Mouse (Mus musculus) ES-Bruce4 (cell line): ENCODE measurements around the gene 6030468B19Rik. TPM values are rescaled to one million over a fixed set of nuclear protein-coding genes. Genes with fewer than 3 reads are reported as not detected.

Experiments
- H3K27ac ChIP-seq: 2 replicates; pipeline ENCODE4 v1.5.1; 2012; ENCODE audit warnings: low read length, inconsistent platforms; ENCODE audit not compliant: insufficient read depth
- H3K27me3 ChIP-seq: 2 replicates; pipeline ENCODE4 v1.6.1; 2012; ENCODE audit warnings: mild to moderate bottlenecking, low read length, inconsistent platforms; ENCODE audit not compliant: control insufficient read depth, poor library complexity, insufficient read depth, severe bottlenecking
- H3K36me3 ChIP-seq: 2 replicates; pipeline ENCODE4 v1.6.1; 2012; ENCODE audit warnings: inconsistent platforms, mild to moderate bottlenecking, low read length, moderate library complexity; ENCODE audit not compliant: control insufficient read depth, poor library complexity, insufficient read depth, severe bottlenecking
- H3K4me1 ChIP-seq: one replicate; pipeline ENCODE4 v1.8.1; 2011; ENCODE audit warnings: low read length; ENCODE audit not compliant: control insufficient read depth, insufficient read depth
- H3K4me3 ChIP-seq: 2 replicates; pipeline ENCODE4 v1.5.1; 2011; ENCODE audit warnings: low read depth, mild to moderate bottlenecking, low read length
- H3K9ac ChIP-seq: 2 replicates; pipeline ENCODE4 v1.6.1; 2012; ENCODE audit warnings: low read depth, mild to moderate bottlenecking, inconsistent platforms; ENCODE audit not compliant: poor library complexity, severe bottlenecking
- H3K9me3 ChIP-seq: replicated peaks from 2 replicates; pipeline ENCODE4 v1.6.1; 2012; ENCODE audit warnings: mild to moderate bottlenecking, low read length, inconsistent platforms; ENCODE audit not compliant: control insufficient read depth, poor library complexity, insufficient read depth, severe bottlenecking
- CTCF ChIP-seq: IDR thresholded peaks from one replicate; pipeline ENCODE4 v1.8.1; 2011; ENCODE audit warnings: low read depth, low read length
- EP300 ChIP-seq: IDR thresholded peaks from 2 replicates; pipeline ENCODE4 v1.6.1; 2011; ENCODE audit warnings: low read depth, low read length; ENCODE audit not compliant: insufficient read depth
- POLR2A ChIP-seq: IDR thresholded peaks from one replicate; pipeline ENCODE4 v1.8.1; 2011; ENCODE audit warnings: low read length; ENCODE audit not compliant: insufficient read depth
- polyA plus RNA-seq: library from polyadenylated mRNA; stranded (reverse); fragments of >200 nt; gene quantifications from 2 replicates; pipeline ENCODE4 v1.2.4, GENCODE M21; 2011; ENCODE audit warnings: low read depth; ENCODE audit not compliant: missing spikeins, insufficient read depth, insufficient read length

Gene 6030468B19Rik
- polyA plus RNA-seq, 1 experiment = not detected

DNA sequence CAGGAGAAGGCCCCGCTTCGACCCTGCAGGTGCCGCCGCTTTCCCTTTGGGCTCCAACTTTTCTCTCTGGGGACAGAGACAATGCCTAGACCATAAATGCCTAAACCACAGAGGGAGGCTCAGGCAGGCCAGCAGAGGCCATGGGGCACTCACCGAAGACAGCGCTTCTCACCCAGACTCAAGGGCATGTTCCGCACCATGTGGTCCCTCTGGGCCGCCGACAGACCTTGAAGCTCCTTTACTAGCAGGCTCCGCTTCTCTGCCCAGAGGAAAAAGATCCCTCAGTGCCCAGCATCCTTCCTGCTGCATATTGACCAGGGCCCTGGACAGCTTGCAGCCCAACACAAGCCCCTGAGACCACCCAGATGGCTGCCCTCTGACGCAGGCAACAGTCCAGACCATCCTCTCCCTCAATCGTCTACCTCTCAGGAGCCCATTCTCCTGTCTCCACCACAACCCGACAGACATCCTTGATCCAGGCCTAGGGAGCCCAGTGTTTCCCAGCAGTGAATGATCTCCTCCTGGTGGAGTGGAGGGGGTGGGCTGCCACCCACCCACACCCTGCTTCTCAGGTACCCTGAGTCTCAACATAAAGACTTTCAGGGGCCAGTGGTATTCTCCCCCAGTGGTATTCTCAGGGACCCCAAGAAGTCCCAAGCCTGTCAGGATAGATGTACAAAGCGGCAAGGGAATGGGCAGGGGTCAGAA is 21.2 kb upstream of the 6030468B19Rik start:
- H3K4me1 ChIP-seq = peaks cover 4% of the 10 kb centered on the region
- H3K9me3 ChIP-seq = no peaks in the 10 kb centered on the region
- TF ChIP-seq CTCF (no peak), POLR2A (no peak), EP300 (no peak)
- H3K9ac ChIP-seq = no peak overlapping the region
- H3K27me3 ChIP-seq = no peaks in the 10 kb centered on the region
- no peaks in the 10 kb centered on the region for H3K36me3 ChIP-seq
- no peak overlapping the region for H3K27ac ChIP-seq
- H3K4me3 ChIP-seq = no peak overlapping the region

GRCm38 (mm10) chr11:117777111-117777510 is 20.3 kb upstream of the 6030468B19Rik start:
- H3K4me1 ChIP-seq = peaks cover 4% of the 10 kb centered on the region
- H3K36me3 ChIP-seq = no peaks in the 10 kb centered on the region
- H3K27ac ChIP-seq = no peak overlapping the region
- no peak overlapping the region for H3K4me3 ChIP-seq
- TF ChIP-seq CTCF (no peak), EP300 (no peak), POLR2A (no peak)
- H3K9ac ChIP-seq = no peak overlapping the region
- no peaks in the 10 kb centered on the region for H3K27me3 ChIP-seq
- no peaks in the 10 kb centered on the region for H3K9me3 ChIP-seq

GRCm38 (mm10) chr11:117778031-117778430 is 19.4 kb upstream of the 6030468B19Rik start:
- no peaks in the 10 kb centered on the region for H3K27me3 ChIP-seq
- H3K27ac ChIP-seq = no peak overlapping the region
- TF ChIP-seq POLR2A = no peak
- no peak for TF ChIP-seq EP300
- no peak for TF ChIP-seq CTCF
- no peak overlapping the region for H3K4me3 ChIP-seq
- no peak overlapping the region for H3K9ac ChIP-seq
- no peaks in the 10 kb centered on the region for H3K36me3 ChIP-seq
- H3K4me1 ChIP-seq = peaks cover 4% of the 10 kb centered on the region
- no peaks in the 10 kb centered on the region for H3K9me3 ChIP-seq

DNA sequence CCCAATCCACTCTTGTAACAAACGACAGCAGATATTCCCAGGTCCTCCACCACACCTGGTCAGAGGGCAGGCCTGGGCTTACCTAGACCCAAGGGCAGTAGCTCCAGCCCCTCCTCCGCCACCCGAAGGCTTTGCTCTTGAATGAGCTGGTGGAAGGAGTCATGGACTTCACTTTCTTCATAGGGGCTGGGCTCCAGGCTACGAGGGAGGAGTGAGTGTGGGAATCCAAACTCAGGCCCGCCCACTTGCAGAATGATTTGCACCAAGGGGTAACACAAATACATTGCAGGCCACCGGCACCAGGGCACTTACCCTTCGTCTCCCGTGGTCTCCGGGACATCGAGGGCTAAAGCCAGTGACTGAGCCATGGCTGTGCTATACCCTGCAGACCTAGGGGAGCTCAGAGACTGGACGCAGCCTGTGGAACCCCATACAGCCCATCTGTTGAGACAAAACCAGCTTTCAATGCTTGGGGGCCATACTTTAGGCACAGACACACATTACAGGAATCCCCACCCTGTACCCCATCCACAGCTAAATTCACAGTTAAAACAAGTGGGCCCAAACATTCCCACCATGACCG is 18.5 kb upstream of the 6030468B19Rik start:
- Histone ChIP-seq H3K9me3 (no peaks in the 10 kb centered on the region), H3K27ac (no peak overlapping the region), H3K27me3 (no peaks in the 10 kb centered on the region), H3K36me3 (no peaks in the 10 kb centered on the region), H3K4me3 (peak overlapping the region; percentile 80; the same call in 1 of the 2 replicates), H3K4me1 (peaks cover 4% of the 10 kb centered on the region), H3K9ac (peak overlapping the region; percentile 57)
- TF ChIP-seq POLR2A (no peak), CTCF (no peak), EP300 (no peak)

GRCm38 (mm10) chr11:117779434-117780198 is 17.8 kb upstream of the 6030468B19Rik start:
- Histone ChIP-seq H3K27me3 (no peaks in the 10 kb centered on the region), H3K9me3 (no peaks in the 10 kb centered on the region), H3K27ac (no peak overlapping the region), H3K36me3 (no peaks in the 10 kb centered on the region), H3K4me1 (peaks cover 4% of the 10 kb centered on the region), H3K4me3 (peak overlapping the region; percentile 80), H3K9ac (peak overlapping the region; percentile 57)
- TF ChIP-seq EP300 = no peak

- no peaks in the 10 kb centered on the region for H3K36me3 ChIP-seq
- H3K9ac ChIP-seq = peak overlapping the region; percentile 57
- H3K4me3 ChIP-seq = peak overlapping the region; percentile 80
- no peaks in the 10 kb centered on the region for H3K9me3 ChIP-seq
- no peak for TF ChIP-seq POLR2A
- TF ChIP-seq EP300 = no peak
- no peak overlapping the region for H3K27ac ChIP-seq
- H3K4me1 ChIP-seq = peaks cover 4% of the 10 kb centered on the region
- H3K27me3 ChIP-seq = no peaks in the 10 kb centered on the region
These were observed 17.3 kb upstream of the 6030468B19Rik start for GRCm38 (mm10) chr11:117780199-117780515.
